Mouse (Mus musculus) embryonic facial prominence, embryonic 11.5 days (tissue): Measurements from ENCODE around the gene Klhdc9. TPM values are rescaled to one million over a fixed set of nuclear protein-coding genes. Genes with fewer than 3 reads are reported as not detected.
A peak's percentile ranks its signal among the peaks of the same experiment; 100 is the strongest.

Experiments used
- ATAC-seq: fragments of 200-750 bp; cut with Nextera tagmentation; replicated peaks from 2 replicates; pipeline ENCODE4 v1.8.0; 2017; ENCODE audit warnings: low read depth; ENCODE audit not compliant: insufficient number of reproducible peaks, low FRiP score, low TSS enrichment
- DNase-seq: peaks from one replicate; pipeline ENCODE4 v3.0.0-alpha.2; 2015; ENCODE audit warnings: low spot score
- H3K27ac ChIP-seq: fragments of 300-500 bp; sonication (generic); replicated peaks from 2 replicates; pipeline ENCODE4 v1.5.1; 2014; ENCODE audit warnings: mild to moderate bottlenecking, low read depth, low read length, control low read depth
- H3K27me3 ChIP-seq: fragments of 300-500 bp; sonication (generic); 2 replicates; pipeline ENCODE4 v1.6.1; 2014; ENCODE audit warnings: mild to moderate bottlenecking, low read length, moderate library complexity, mixed read lengths; ENCODE audit not compliant: control insufficient read depth, insufficient read depth
- H3K36me3 ChIP-seq: fragments of 300-500 bp; sonication (generic); replicated peaks from 2 replicates; pipeline ENCODE4 v1.6.1; 2014; ENCODE audit warnings: low read depth, mild to moderate bottlenecking, low read length, moderate library complexity, mixed read lengths; ENCODE audit not compliant: control insufficient read depth, insufficient read depth
- H3K4me1 ChIP-seq: fragments of 300-500 bp; sonication (generic); 2 replicates; pipeline ENCODE4 v1.6.1; 2014; ENCODE audit warnings: low read length, mixed read lengths; ENCODE audit not compliant: control insufficient read depth, insufficient read depth
- H3K4me2 ChIP-seq: fragments of 300-500 bp; sonication (generic); 2 replicates; pipeline ENCODE4 v1.6.1; 2014; ENCODE audit warnings: low read depth, mild to moderate bottlenecking, control low read depth, low read length, moderate library complexity
- H3K4me3 ChIP-seq: fragments of 300-500 bp; sonication (generic); 2 replicates; pipeline ENCODE4 v1.5.1; 2014; ENCODE audit warnings: low read depth, low read length, control low read depth
- H3K9ac ChIP-seq: fragments of 300-500 bp; sonication (generic); replicated peaks from 2 replicates; pipeline ENCODE4 v1.6.1; 2014; ENCODE audit warnings: mild to moderate bottlenecking, control low read depth, low read length
- H3K9me3 ChIP-seq: fragments of 300-500 bp; sonication (generic); replicated peaks from 2 replicates; pipeline ENCODE4 v1.6.1; 2016; ENCODE audit warnings: mild to moderate bottlenecking, low read length, inconsistent platforms, mixed read lengths; ENCODE audit not compliant: control insufficient read depth
- WGBS: fragments of 180-500 bp; shearing (Covaris S2); extraction: QIAGEN DNeasy Blood & Tissue Kit; methylation state at CpG from one replicate; pipeline ENCODE4 v1.1.7; 2014; 5-methylcytosine and 5-hydroxymethylcytosine counted together
- polyA plus RNA-seq: library from polyadenylated mRNA; unstranded; fragments of >200 nt; fragmentation: Nextera tagmentation; extraction: Ambion mirVana; gene quantifications from 2 replicates; pipeline ENCODE4 v1.2.1, GENCODE M21; 2014

Klhdc9 gene
- polyA plus RNA-seq, 1 experiment from 2014 or later, result 1.4 TPM

DNA sequence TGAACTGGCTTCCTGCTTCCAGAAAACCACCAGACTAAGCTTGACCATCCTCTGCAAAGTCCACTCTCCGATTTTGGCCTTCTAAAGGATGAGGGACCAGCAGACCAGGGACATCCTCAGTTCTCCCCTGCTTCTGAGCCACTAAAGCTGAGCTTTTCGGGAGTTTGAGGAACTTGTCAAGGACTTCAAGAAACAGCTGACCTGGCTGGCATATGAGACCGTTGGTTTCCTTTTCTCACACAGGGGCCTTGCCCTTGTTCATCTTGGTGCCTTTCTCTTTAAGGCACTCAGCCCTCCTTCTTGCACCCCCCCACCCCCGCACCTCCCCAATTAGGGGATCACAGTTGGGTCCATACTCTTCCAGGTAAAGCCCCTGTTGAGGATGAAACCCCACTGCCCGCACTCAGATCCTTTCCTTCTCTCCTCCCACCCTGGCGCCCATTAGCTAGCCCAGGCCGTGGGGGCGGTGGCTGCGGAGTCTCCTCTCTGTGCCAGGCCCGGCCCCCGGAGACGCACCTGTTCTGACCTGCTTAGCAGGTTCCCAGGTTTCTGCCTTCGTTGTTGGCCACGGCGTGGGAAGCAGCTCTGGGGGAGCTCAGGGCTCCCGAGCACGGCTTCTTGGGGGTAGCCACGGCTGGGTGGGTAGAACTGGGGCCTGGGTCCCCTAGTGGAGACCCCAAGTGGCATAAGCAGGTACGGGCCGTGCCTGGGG is 9.4 kb upstream of the Klhdc9 start, which contains the start of gene Nectin4:
Gene Nectin4, plus strand, starts transcription at position 255 of the 712 bp plus-strand sequence.
- H3K4me2 ChIP-seq, result no peak within 1 kb of the TSS; the same call in 1 of the 2 replicates
- H3K9me3 ChIP-seq, result no peaks in the 10 kb centered on the region
- ATAC-seq, result no peak
- no peak for DNase-seq
- 40% methylated on average over 20 of the region's 20 CpGs for WGBS
- no peaks in the 10 kb centered on the region for H3K36me3 ChIP-seq
- H3K4me3 ChIP-seq, result no peak within 1 kb of the TSS
- no peaks in the 10 kb centered on the region for H3K4me1 ChIP-seq
- H3K27me3 ChIP-seq, result no peaks in the 10 kb centered on the region; the same call in 1 of the 2 replicates
- H3K27ac ChIP-seq, result no peak within 1 kb of the TSS
- no peak within 1 kb of the TSS for H3K9ac ChIP-seq

DNA sequence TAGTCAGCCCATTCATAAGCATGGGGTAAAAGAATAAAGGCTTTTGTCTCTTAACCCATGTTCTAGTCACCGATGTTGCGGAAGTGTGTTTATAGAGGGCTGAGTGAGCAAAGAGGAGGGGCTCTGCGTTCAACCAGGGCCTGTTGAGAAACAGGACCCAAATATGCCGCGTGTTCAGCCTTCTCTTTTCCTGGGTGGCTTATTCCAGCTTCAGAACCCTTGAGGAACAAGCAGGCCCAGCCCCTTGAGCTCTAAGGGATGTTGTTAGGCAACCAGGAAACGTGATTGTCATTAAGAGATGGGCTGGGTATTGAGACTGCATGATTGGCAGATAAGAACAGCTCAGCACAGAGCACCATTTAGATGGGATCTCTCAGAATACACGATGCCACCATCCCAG is 5.3 kb upstream of the Klhdc9 start:
- Histone ChIP-seq H3K4me3 (no peak overlapping the region), H3K4me1 (no peaks in the 10 kb centered on the region), H3K36me3 (no peaks in the 10 kb centered on the region), H3K9ac (no peak overlapping the region), H3K4me2 (no peak overlapping the region), H3K9me3 (no peaks in the 10 kb centered on the region), H3K27ac (no peak overlapping the region), H3K27me3 (no peaks in the 10 kb centered on the region; the same call in 1 of the 2 replicates)
- 66% methylated on average over 7 of the region's 7 CpGs for WGBS
- DNase-seq (no peak), ATAC-seq (no peak)

DNA sequence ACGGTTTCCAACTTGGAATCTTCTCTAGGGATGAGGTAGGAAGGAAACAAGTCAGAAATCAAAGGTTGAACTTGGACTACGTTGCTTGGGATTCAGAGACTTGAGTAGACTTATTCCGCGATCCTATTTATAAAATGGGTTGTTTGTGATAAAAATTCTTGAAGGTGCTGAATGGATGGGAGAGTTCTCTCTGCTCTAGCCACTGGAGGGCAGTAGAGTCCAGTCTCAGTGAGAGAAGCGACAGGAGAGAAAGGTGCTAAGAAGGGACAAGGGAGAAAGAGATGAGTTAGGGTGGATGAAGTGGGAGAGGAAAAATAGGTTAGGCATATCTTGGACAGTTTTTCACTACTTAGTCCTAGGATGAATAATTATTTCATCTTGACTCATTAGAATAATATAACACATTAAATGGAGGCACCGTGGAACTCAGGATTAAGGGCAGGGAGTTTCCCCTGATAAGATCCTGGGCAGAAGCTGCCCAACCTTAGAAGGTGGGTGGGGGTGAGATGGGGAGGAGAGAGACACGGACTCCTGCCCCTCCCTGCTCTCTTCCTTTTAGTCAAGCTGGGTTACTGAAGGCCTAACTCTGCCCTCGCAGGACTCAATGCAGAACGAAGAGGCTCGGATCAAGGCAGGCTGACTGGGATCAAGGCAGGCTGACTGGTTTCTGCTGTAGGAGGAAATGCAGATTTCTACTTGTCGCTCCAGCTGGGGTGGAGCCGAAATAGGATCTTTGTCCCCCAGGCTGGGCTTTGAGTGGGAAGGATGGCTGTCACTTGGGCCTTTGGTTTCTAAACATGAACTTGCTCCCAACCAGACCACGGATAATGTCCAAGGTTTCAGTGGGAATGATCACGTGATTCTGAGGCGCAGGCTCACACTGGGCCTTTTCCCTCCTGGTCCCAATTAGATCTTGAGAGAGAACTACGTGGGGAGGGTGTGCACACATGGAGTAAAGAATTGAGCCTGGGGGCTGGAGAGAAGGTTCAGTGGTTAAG is 807 bp upstream of the Klhdc9 start:
- H3K9me3 ChIP-seq, result 0 out of 2 replicates have a peak, but pooled peaks cover 2% of the 10 kb centered on the region
- no peaks in the 10 kb centered on the region; the same call in 1 of the 2 replicates for H3K36me3 ChIP-seq
- peak; percentile 49 for ATAC-seq
- peak overlapping the region; percentile 76 for H3K4me2 ChIP-seq
- H3K4me3 ChIP-seq, result peak overlapping the region; percentile 33
- H3K9ac ChIP-seq, result peak overlapping the region; percentile 35
- DNase-seq, result peak; percentile 88
- 25% methylated on average over 16 of the region's 16 CpGs for WGBS
- no peaks in the 10 kb centered on the region; the same call in 1 of the 2 replicates for H3K4me1 ChIP-seq
- no peak overlapping the region for H3K27ac ChIP-seq
- H3K27me3 ChIP-seq, result no peaks in the 10 kb centered on the region

DNA sequence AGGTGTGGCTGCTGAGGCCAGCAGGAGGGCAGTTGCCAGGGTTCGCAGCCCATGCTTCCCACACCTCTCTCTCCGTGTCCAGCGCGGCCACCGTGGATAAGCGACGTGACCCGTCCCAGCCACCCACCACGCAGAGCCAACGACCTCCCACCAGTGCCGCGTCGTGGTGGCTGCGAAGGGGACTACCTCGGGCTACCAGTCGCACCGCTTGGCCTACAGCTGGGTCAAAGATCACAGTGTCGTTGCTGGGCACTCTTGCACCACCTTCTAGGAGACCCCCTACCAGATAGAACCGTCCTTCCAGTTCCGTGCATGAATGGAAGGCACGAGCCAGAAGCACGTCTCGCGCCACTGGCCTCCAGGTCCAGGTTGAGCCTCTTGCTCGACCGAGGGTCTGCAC is 345 bp downstream of the Klhdc9 start:
- DNase-seq (no peak), ATAC-seq (no peak; the same call in 1 of the 2 replicates)
- H3K4me2 ChIP-seq, result peak overlapping the region; percentile 76
- H3K36me3 ChIP-seq, result no peaks in the 10 kb centered on the region; the same call in 1 of the 2 replicates
- H3K9ac ChIP-seq, result peak overlapping the region; percentile 35
- H3K27me3 ChIP-seq, result no peaks in the 10 kb centered on the region
- H3K4me3 ChIP-seq, result peak overlapping the region; percentile 33
- WGBS, result 7% methylated on average over 26 of the region's 26 CpGs
- 0 out of 2 replicates have a peak, but pooled peaks cover 2% of the 10 kb centered on the region for H3K9me3 ChIP-seq
- H3K4me1 ChIP-seq, result no peaks in the 10 kb centered on the region; the same call in 1 of the 2 replicates
- peak overlapping the region; percentile 44; the same call in 1 of the 2 replicates for H3K27ac ChIP-seq

DNA sequence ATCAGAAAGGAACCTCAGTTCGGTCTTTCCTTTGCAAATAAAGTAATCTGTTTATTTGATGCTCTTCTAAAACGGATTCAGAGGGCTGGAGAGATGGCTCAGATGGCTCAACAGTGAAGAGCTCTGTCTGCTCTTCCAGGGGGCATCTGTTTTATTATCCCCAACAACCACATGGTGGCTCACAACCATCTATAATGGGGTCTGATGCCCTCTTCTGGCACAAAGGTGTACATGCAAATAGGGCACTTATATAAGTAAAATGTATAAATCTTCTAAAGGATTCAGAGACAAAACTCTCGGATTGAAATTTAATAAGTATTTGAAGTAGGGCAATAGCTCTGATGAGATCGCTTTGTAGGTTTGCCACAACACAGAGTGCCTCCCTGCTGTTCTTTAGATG is 2.2 kb downstream of the Klhdc9 start:
- ATAC-seq, result no peak
- Histone ChIP-seq H3K36me3 (no peaks in the 10 kb centered on the region; the same call in 1 of the 2 replicates), H3K9me3 (0 out of 2 replicates have a peak, but pooled peaks cover 2% of the 10 kb centered on the region), H3K4me2 (no peak overlapping the region), H3K4me1 (no peaks in the 10 kb centered on the region; the same call in 1 of the 2 replicates), H3K9ac (no peak overlapping the region), H3K4me3 (no peak overlapping the region), H3K27me3 (no peaks in the 10 kb centered on the region), H3K27ac (no peak overlapping the region)
- DNase-seq, result peak; percentile 65
- 77% methylated on average over 4 of the region's 4 CpGs for WGBS

DNA sequence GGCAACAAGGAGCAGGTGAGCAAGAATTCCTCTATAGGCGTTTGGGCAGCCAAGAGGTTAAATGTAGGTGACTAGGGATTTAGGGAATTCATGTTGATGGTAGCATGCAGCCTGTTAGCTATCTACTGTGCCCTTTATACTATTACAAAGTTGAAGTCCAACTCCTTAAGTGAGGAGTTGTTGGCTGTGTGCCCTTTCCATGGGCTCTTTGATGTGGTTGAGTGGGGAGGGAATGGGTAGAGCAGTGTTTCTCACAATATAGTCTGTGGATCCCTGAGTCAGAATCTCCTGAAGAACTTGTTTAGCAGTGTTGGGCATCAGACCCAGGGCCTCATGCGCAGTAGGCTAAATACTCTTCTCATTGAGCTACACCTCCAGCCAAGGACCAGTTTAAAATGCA is 3.8 kb downstream of the Klhdc9 start:
- Histone ChIP-seq H3K4me2 (no peak overlapping the region), H3K36me3 (no peaks in the 10 kb centered on the region; the same call in 1 of the 2 replicates), H3K27ac (no peak overlapping the region), H3K9ac (no peak overlapping the region), H3K9me3 (0 out of 2 replicates have a peak, but pooled peaks cover 2% of the 10 kb centered on the region), H3K4me3 (no peak overlapping the region), H3K4me1 (no peaks in the 10 kb centered on the region; the same call in 1 of the 2 replicates), H3K27me3 (no peaks in the 10 kb centered on the region)
- WGBS, result 89% methylated on average over 2 of the region's 2 CpGs
- DNase-seq (no peak), ATAC-seq (no peak)

DNA sequence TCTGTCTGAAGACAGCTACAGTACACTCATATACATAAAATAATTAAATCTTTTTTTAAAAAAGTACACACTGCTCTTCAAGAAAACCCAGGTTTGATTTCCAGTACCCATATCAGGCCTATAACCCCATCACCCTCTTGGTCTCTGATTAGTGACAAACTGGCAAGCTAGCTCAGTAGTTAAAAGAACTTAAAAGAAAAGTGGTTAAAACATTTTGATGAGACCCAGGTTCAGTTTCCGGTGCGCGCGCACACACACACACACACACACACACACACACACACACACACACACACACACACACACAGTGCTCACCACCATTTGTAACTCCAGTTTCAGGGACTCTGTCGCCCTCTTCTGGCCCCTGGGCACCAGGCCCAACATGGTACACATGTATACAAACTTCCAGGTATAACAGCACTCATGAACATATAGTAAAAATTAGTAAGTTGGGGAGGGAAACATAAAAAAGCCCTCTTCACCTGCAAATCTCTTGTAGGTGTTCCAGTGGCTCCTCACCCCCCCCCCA is 4.7 kb downstream of the Klhdc9 start:
- no peak overlapping the region for H3K4me2 ChIP-seq
- WGBS, result 80% methylated on average over 5 of the region's 5 CpGs
- H3K9ac ChIP-seq, result no peak overlapping the region
- DNase-seq (no peak), ATAC-seq (no peak)
- no peak overlapping the region for H3K4me3 ChIP-seq
- no peaks in the 10 kb centered on the region; the same call in 1 of the 2 replicates for H3K4me1 ChIP-seq
- H3K27ac ChIP-seq, result no peak overlapping the region
- no peaks in the 10 kb centered on the region; the same call in 1 of the 2 replicates for H3K36me3 ChIP-seq
- no peaks in the 10 kb centered on the region for H3K27me3 ChIP-seq
- H3K9me3 ChIP-seq, result 0 out of 2 replicates have a peak, but pooled peaks cover 2% of the 10 kb centered on the region
